Mouse (Mus musculus) lung, postnatal 36 days (tissue): ENCODE data around the gene Rrnad1.

Source experiments
- DNase-seq: peaks from one replicate; pipeline ENCODE4 v3.0.0; 2022; ENCODE audit warnings: mixed read lengths

The Rrnad1 gene

GRCm38 (mm10) chr3:87948378-87949265, 18.1 kb upstream of the Rrnad1 start, which contains the start of gene Crabp2:
Gene Crabp2 (plus strand): TSS chr3:87948666.
- no peak for DNase-seq

GRCm38 (mm10) chr3:87947811-87948199, 17.3 kb upstream of the Rrnad1 start:
- DNase-seq: no peak

- no peak for DNase-seq
These were observed 16.7 kb upstream of the Rrnad1 start for GRCm38 (mm10) chr3:87947056-87947810.

GRCm38 (mm10) chr3:87946541-87946860, 16.0 kb upstream of the Rrnad1 start:
- DNase-seq: no peak

- DNase-seq: no peak
These were observed 15.4 kb upstream of the Rrnad1 start for GRCm38 (mm10) chr3:87945781-87946540.

- no peak for DNase-seq
These were observed 14.5 kb upstream of the Rrnad1 start for GRCm38 (mm10) chr3:87944838-87945600.

GRCm38 (mm10) chr3:87943586-87943985, 13.1 kb upstream of the Rrnad1 start:
- DNase-seq: no peak

- DNase-seq: no peak
These were observed 12.0 kb upstream of the Rrnad1 start for GRCm38 (mm10) chr3:87942471-87942870.

- DNase-seq: no peak
These were observed 10.1 kb upstream of the Rrnad1 start for GRCm38 (mm10) chr3:87940611-87941010.

- peak; percentile 81 for DNase-seq
These were observed 5.3 kb upstream of the Rrnad1 start for GRCm38 (mm10) chr3:87935776-87936175.

GRCm38 (mm10) chr3:87935201-87935600, 4.7 kb upstream of the Rrnad1 start:
- no peak for DNase-seq

GRCm38 (mm10) chr3:87934501-87934900, 4.0 kb upstream of the Rrnad1 start:
- DNase-seq: no peak

- no peak for DNase-seq
These were observed 3.5 kb upstream of the Rrnad1 start for GRCm38 (mm10) chr3:87934026-87934425.

- no peak for DNase-seq
These were observed 1.0 kb downstream of the Rrnad1 start for GRCm38 (mm10) chr3:87929341-87930077.

- no peak for DNase-seq
These were observed 3.1 kb downstream of the Rrnad1 start for GRCm38 (mm10) chr3:87927452-87927851.

- DNase-seq: no peak
These were observed 5.5 kb downstream of the Rrnad1 start for GRCm38 (mm10) chr3:87924996-87925395.

- DNase-seq: no peak
These were observed 10.1 kb downstream of the Rrnad1 start for GRCm38 (mm10) chr3:87920270-87920943.

GRCm38 (mm10) chr3:87919336-87920108, 11.0 kb downstream of the Rrnad1 start, which contains the start of gene Mrpl24:
Gene Mrpl24 (plus strand): TSS chr3:87919506.
- peak; percentile 95 for DNase-seq

- no peak for DNase-seq
These were observed 12.0 kb downstream of the Rrnad1 start for GRCm38 (mm10) chr3:87918551-87918950.

- DNase-seq: no peak
These were observed 13.5 kb downstream of the Rrnad1 start for GRCm38 (mm10) chr3:87916990-87917389.
